Mouse (Mus musculus) heart, adult 2 months (tissue): ENCODE measurements around the gene Dexi. TPM values are rescaled to one million over a fixed set of nuclear protein-coding genes. Genes with fewer than 3 reads are reported as not detected.

Experiments used
- DNase-seq, 2 experiments: peaks; one replicate each; pipeline ENCODE4 v3.0.0; 2021
- H3K27ac ChIP-seq: fragments of 200-600 bp; 2 replicates; pipeline ENCODE4 v1.8.1; 2022
- H3K27me3 ChIP-seq: fragments of 200-500 bp; 2 replicates; pipeline ENCODE4 v1.6.1; 2012; ENCODE audit warnings: mild to moderate bottlenecking, low read length, inconsistent platforms, mixed read lengths; ENCODE audit not compliant: control insufficient read depth, insufficient read depth
- H3K36me3 ChIP-seq: fragments of 200-500 bp; 2 replicates; pipeline ENCODE4 v1.6.1; 2012; ENCODE audit warnings: low read length, inconsistent platforms; ENCODE audit not compliant: control insufficient read depth, insufficient read depth
- H3K4me1 ChIP-seq: fragments of 200-500 bp; 2 replicates; pipeline ENCODE4 v1.6.1; 2011; ENCODE audit warnings: low read length; ENCODE audit not compliant: control insufficient read depth, insufficient read depth
- H3K4me3 ChIP-seq: fragments of 200-600 bp; 2 replicates; pipeline ENCODE4 v1.8.1; 2022
- H3K79me2 ChIP-seq: fragments of 200-500 bp; replicated peaks from 2 replicates; pipeline ENCODE4 v1.6.1; 2012; ENCODE audit warnings: mild to moderate bottlenecking, inconsistent platforms, low read length, moderate library complexity, mixed read lengths; ENCODE audit not compliant: control insufficient read depth, insufficient read depth
- H3K9ac ChIP-seq: fragments of 200-500 bp; 2 replicates; pipeline ENCODE4 v1.6.1; 2012; ENCODE audit warnings: low read depth, mild to moderate bottlenecking, control low read depth, inconsistent platforms, low read length, mixed read lengths
- CTCF ChIP-seq: fragments of 200-600 bp; IDR thresholded peaks from 2 replicates; pipeline ENCODE4 v1.8.1; 2022; ENCODE audit warnings: antibody characterized with exemption, mild to moderate bottlenecking, moderate library complexity
- EP300 ChIP-seq: fragments of 200-500 bp; IDR thresholded peaks from 2 replicates; pipeline ENCODE4 v1.6.1; 2011; ENCODE audit warnings: low read depth, low read length, control low read depth; ENCODE audit not compliant: insufficient read depth
- POLR2A ChIP-seq: fragments of 200-500 bp; IDR thresholded peaks from 2 replicates; pipeline ENCODE4 v1.6.1; 2011; ENCODE audit warnings: mild to moderate bottlenecking, low read depth, low read length, control low read depth; ENCODE audit not compliant: insufficient read depth
- WGBS: fragments of 180-500 bp; shearing (Covaris S2); methylation state at CpG from one replicate; pipeline ENCODE4 v1.1.7; 2018; 5-methylcytosine and 5-hydroxymethylcytosine counted together
- intact Hi-C: fragments of 180-260 bp; cut with DNase I; formaldehyde crosslinking; loops from one replicate; pipeline ENCODE4 v1.15.1; 2025
- polyA plus RNA-seq: library from polyadenylated mRNA; depleted of rRNA; stranded (reverse); fragments of >200 nt; gene quantifications from 2 replicates; pipeline ENCODE4 v1.2.3, GENCODE M21; 2012
- total RNA-seq, 2 experiments: library from RNA; stranded (reverse); gene quantifications; 2 replicates each; pipeline ENCODE4 v1.2.3; 2021

The Dexi gene
- total and polyA plus RNA-seq, 3 experiments = 32.1 to 65.5 (median 41.1) TPM

GRCm38 (mm10) chr16:10567153-10567552, 24.3 kb upstream of the Dexi start:
- intact Hi-C loops = no loop called here
- H3K9ac ChIP-seq = no peak overlapping the region
- no peak overlapping the region for H3K4me3 ChIP-seq
- TF ChIP-seq EP300 (no peak), POLR2A (no peak), CTCF (no peak)
- DNase-seq = no peak
- peaks cover 5% of the 10 kb centered on the region; the same call in 1 of the 2 replicates for H3K4me1 ChIP-seq
- peaks cover 4% of the 10 kb centered on the region; the same call in 1 of the 2 replicates for H3K36me3 ChIP-seq
- 93% methylated on average over 4 of the region's 4 CpGs for WGBS
- no peaks in the 10 kb centered on the region for H3K27me3 ChIP-seq
- H3K79me2 ChIP-seq = no peaks in the 10 kb centered on the region
- no peak overlapping the region for H3K27ac ChIP-seq

GRCm38 (mm10) chr16:10565278-10565885, 22.5 kb upstream of the Dexi start:
- Histone ChIP-seq H3K79me2 (no peaks in the 10 kb centered on the region), H3K27me3 (no peaks in the 10 kb centered on the region), H3K4me3 (no peak overlapping the region), H3K27ac (no peak overlapping the region), H3K36me3 (peaks cover 8% of the 10 kb centered on the region; the same call in 1 of the 2 replicates), H3K9ac (no peak overlapping the region), H3K4me1 (peaks cover 3% of the 10 kb centered on the region; the same call in 1 of the 2 replicates)
- intact Hi-C loops = loop anchor here (2.0 kb wide), 1 partner anchor 219 kb away; the partner anchor contains the start of gene Socs1
- peak; percentile 63 to 74 for DNase-seq
- TF ChIP-seq POLR2A = no peak
- peak; percentile 70 for TF ChIP-seq EP300
- TF ChIP-seq CTCF = peak; percentile 97; the same call in 1 of the 2 replicates
- WGBS = 29% methylated on average over 4 of the region's 4 CpGs

DNA sequence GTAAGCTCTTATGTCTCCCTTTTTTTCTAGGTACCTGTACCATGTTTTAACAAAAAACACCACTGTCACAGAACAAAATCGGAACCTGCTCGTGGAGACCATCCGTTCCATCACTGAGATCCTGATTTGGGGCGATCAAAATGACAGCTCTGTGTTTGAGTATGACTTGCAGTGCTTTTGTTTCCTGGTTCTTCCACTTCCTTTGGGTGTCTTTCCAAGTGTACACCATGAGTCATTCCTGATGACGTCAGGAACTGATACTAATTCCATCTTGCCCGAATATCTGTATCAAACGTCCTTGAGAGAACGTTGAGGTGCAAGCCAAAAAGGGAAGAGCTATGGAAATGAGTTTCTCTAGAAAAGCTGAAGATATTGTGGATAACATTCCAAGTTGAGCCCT, 17.1 kb upstream of the Dexi start:
- Histone ChIP-seq H3K79me2 (peaks cover 1% of the 10 kb centered on the region; the same call in 1 of the 2 replicates), H3K27me3 (no peaks in the 10 kb centered on the region), H3K36me3 (peaks cover 16% of the 10 kb centered on the region; the same call in 1 of the 2 replicates), H3K27ac (no peak overlapping the region), H3K9ac (no peak overlapping the region), H3K4me3 (no peak overlapping the region), H3K4me1 (peaks cover 5% of the 10 kb centered on the region)
- DNase-seq = no peak
- intact Hi-C loops = no loop called here
- 28% methylated on average over 8 of the region's 8 CpGs for WGBS
- no peak for TF ChIP-seq POLR2A
- no peak for TF ChIP-seq CTCF
- TF ChIP-seq EP300 = no peak

DNA sequence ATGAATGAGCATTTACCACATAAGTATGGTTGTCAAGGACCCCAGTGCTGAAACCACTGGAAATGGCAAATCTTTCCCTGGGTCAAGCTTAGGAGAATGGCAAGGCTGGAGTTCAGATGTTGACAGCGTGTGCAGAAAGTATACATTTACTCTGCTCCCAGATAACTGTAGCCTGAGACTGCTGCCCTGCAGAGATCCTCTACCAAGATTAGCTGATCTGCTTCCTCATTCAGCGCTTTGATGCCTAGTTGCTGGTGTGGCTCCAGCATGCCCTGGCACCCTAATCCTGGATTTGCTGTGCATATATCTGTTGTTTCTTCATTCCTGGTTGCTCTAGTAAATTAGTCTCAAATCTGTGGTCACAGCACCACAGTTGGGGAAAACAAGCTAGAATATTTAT, 11.0 kb upstream of the Dexi start:
- peaks cover 7% of the 10 kb centered on the region for H3K79me2 ChIP-seq
- H3K4me3 ChIP-seq = no peak overlapping the region
- no peak overlapping the region for H3K27ac ChIP-seq
- H3K27me3 ChIP-seq = no peaks in the 10 kb centered on the region
- H3K4me1 ChIP-seq = peaks cover 5% of the 10 kb centered on the region; the same call in 1 of the 2 replicates
- TF ChIP-seq POLR2A = no peak
- TF ChIP-seq CTCF = no peak
- no peak for TF ChIP-seq EP300
- 87% methylated on average over 2 of the region's 2 CpGs for WGBS
- H3K9ac ChIP-seq = no peak overlapping the region
- intact Hi-C loops = no loop called here
- DNase-seq = no peak
- H3K36me3 ChIP-seq = no peaks in the 10 kb centered on the region

- H3K4me3 ChIP-seq = no peak overlapping the region
- intact Hi-C loops = no loop called here
- 72% methylated on average over 4 of the region's 4 CpGs for WGBS
- H3K4me1 ChIP-seq = peaks cover 4% of the 10 kb centered on the region; the same call in 1 of the 2 replicates
- no peak for DNase-seq
- H3K9ac ChIP-seq = no peak overlapping the region
- H3K27ac ChIP-seq = no peak overlapping the region
- H3K79me2 ChIP-seq = peaks cover 9% of the 10 kb centered on the region
- no peaks in the 10 kb centered on the region for H3K27me3 ChIP-seq
- H3K36me3 ChIP-seq = no peaks in the 10 kb centered on the region
- TF ChIP-seq POLR2A (no peak), EP300 (no peak), CTCF (no peak)
These were observed 8.7 kb upstream of the Dexi start for GRCm38 (mm10) chr16:10551592-10551991.

DNA sequence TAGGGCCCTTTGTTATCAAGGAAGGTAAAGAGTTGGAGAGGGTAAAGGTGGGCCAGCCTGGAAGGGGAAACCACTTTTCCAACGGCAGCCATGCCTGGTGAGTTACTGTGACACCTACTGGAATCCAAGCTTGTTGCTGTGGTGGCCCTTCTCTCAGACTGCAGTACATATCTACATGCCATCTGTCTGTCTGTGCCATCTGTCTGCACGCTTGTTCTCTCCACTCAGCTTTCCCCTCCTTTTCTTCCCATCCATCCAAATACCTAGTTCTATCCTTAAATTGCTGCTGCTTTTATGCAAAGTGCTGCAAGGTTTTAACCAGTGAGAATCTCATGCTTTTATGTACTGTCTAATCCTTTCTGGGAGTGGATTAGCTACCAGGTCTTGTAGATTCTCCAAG, 6.7 kb upstream of the Dexi start:
- no peak for DNase-seq
- H3K36me3 ChIP-seq = 0 out of 2 replicates have a peak, but pooled peaks cover 1% of the 10 kb centered on the region
- 73% methylated on average over 2 of the region's 2 CpGs for WGBS
- H3K4me3 ChIP-seq = no peak overlapping the region
- TF ChIP-seq CTCF (no peak), EP300 (no peak), POLR2A (no peak)
- intact Hi-C loops = loop anchor here (10.0 kb wide), 1 partner anchor 705 kb away; the partner anchor contains the start of gene Gspt1
- H3K27ac ChIP-seq = no peak overlapping the region
- no peaks in the 10 kb centered on the region for H3K27me3 ChIP-seq
- no peak overlapping the region for H3K9ac ChIP-seq
- peaks cover 10% of the 10 kb centered on the region for H3K79me2 ChIP-seq
- H3K4me1 ChIP-seq = peaks cover 4% of the 10 kb centered on the region
